Mouse (Mus musculus): ENCODE data around the gene Rsph9. TPM values are rescaled to one million over a fixed set of nuclear protein-coding genes. Genes with fewer than 3 reads are reported as not detected.

The Rsph9 gene
- total RNA-seq, 2 experiments from 2014 or later: 27.4 to 28.5 TPM

Other genes starting within 250 kb of the Rsph9 start
- 10 to 100 TPM; 79.6 to 96.5 TPM for gene Vegfa, start 111.8 kb downstream of the Rsph9 start, total RNA-seq (2021)
- gene Mrps18a, start 33.2 kb downstream of the Rsph9 start, total RNA-seq (2021): 10 to 100 TPM; 77.4 to 79.2 TPM
- gene Mad2l1bp, start 9.3 kb upstream of the Rsph9 start, total RNA-seq (2021): 10 to 100 TPM in 1 of 2 experiments, 1 to 10 TPM in 1; 9.0 to 11.3 TPM
- gene Gtpbp2, start 16.8 kb upstream of the Rsph9 start, total RNA-seq (2021): 100 to 1,000 TPM; 100 to 107 TPM
- gene Polh, start 58.4 kb upstream of the Rsph9 start, total RNA-seq (2021): 1 to 10 TPM; 6.2 to 6.9 TPM
- 10 to 100 TPM; 43.8 to 44.4 TPM for gene Xpo5, start 58.6 kb upstream of the Rsph9 start, total RNA-seq (2021)
- gene Polr1c, start 103.8 kb upstream of the Rsph9 start, total RNA-seq (2021): 10 to 100 TPM; 35.0 to 35.9 TPM
- gene Yipf3, start 103.9 kb upstream of the Rsph9 start, total RNA-seq (2021): 10 to 100 TPM; 81.9 to 91.9 TPM
- gene Lrrc73, start 109.3 kb upstream of the Rsph9 start, total RNA-seq (2021): 10 to 100 TPM; 76.9 to 83.1 TPM
- 10 to 100 TPM; 43.4 to 49.2 TPM for gene Tjap1, start 138.8 kb upstream of the Rsph9 start, total RNA-seq (2021)
- 10 to 100 TPM; 44.1 to 50.9 TPM for gene Dlk2, start 153.2 kb upstream of the Rsph9 start, total RNA-seq (2021)
- 10 to 100 TPM; 10.2 to 10.3 TPM for gene Abcc10, start 184.1 kb upstream of the Rsph9 start, total RNA-seq (2021)
- gene Zfp318, start 239.5 kb upstream of the Rsph9 start, total RNA-seq (2021): 10 to 100 TPM; 64.7 to 67.3 TPM

All from layer of hippocampus, postnatal 14 days (tissue).